Mouse (Mus musculus) right cerebral cortex, postnatal 10 days (tissue): ENCODE measurements around the gene Atp6v1b1.

Experiments
- DNase-seq, 2 experiments: peaks; one replicate each; pipeline ENCODE4 v3.0.0; 2021; ENCODE audit warnings: low spot score in 2 of 2

Gene Atp6v1b1

GRCm38 (mm10) chr6:83715461-83716196, 27.2 kb upstream of the Atp6v1b1 start:
- no peak for DNase-seq

DNA sequence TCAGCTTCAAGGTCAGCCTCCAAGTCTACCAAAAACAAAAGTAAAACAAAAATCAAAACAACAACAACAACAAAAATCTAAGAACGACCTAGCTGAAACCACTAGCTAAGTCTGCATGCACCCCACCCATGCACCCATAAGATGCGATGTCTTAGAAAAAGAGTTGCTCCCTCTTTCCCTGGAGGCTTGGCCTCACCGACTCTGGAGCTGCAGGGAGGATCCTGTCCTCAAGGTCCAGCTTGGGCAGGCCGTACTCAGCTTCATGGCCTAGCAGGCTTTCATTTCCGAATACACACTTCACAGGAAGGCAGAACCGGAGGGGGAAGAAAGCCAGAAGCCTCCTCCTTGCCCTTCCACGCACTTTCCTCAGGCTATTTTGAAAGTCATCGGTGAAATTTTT, 25.8 kb upstream of the Atp6v1b1 start:
- DNase-seq = no peak

- DNase-seq = no peak
These were observed 20.3 kb upstream of the Atp6v1b1 start for GRCm38 (mm10) chr6:83722526-83722925.

DNA sequence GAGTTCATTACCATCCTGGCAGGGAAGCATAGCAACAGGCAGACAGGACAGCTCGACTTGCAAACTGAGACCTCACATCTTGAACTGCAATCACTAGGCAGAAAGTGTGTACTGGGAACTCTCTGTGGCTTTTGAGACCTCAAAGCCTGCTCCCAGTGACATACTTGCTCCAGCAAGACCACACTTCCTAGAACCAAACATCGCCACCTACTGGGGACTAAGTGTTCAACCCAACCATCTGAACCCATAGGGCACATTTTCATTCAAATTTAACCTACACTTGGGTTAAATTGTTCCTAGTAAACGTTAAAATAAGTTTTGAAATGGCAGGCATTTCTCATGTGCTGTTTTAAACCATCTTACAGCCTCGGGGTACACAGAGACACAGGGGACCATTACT, 15.6 kb upstream of the Atp6v1b1 start:
- DNase-seq = no peak

DNA sequence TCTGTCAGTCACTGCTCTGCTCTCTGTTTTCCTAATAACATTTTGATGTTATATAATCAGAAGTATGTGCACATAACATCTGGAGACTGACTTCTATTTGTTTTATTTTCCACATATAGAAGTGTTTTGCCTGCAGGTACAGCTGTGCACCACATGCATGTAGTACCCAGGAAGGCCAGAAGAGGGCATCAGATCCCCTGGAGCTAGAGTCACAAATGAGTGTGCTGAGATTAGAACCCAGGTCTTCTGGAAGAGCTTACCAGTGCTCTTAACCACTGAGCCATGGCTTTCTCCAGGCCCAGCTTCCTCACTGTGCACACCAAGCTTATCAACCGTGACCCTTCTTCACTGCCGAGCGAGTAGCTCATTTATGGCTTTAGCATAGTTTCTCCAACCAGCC, 14.3 kb upstream of the Atp6v1b1 start:
- no peak for DNase-seq

GRCm38 (mm10) chr6:83729350-83729970, 13.3 kb upstream of the Atp6v1b1 start:
- no peak for DNase-seq

DNA sequence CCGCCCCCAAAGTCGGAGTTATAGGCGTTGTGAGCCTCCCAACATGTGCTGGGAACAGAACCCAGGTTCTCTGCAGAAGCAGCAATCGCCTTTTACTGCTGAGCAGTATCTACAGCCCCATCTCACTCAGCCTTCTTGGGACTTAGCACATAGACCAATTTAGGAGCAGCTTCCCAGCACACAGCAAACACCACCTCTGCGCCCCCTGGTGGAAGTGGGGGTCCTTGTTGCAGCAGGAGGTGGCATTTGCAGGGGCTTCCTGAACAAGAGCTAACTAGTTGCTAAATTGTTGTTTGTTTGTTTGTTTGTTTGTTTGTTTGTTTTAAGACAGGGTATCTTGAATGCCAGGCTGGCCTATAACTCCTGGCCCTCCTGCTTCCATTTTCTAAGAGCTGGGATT, 11.7 kb upstream of the Atp6v1b1 start:
- peak in 1 of 2 experiments; percentile 45 for DNase-seq

- DNase-seq = no peak
These were observed 5.5 kb upstream of the Atp6v1b1 start for GRCm38 (mm10) chr6:83737311-83737710.

DNA sequence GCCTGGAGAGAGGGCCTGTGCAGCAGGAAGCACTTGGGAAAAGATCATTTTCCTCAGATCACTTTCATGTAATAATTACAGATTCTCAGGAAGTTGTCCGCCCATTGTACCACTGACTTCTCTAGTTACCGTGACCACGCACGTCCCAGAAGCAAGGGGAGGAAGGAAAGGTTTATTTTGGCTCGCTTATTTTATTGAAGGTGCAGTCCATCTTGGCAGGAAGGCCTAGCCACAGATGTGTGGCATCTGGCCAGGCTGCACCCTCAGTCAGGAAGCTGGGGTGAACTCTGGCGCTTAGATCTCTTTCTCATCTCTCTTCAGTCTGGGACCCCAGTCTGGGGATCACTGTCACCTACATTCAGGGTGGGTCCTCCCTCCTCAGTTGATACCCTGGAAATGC, 4.2 kb upstream of the Atp6v1b1 start:
- DNase-seq = no peak

- DNase-seq = no peak
These were observed 422 bp downstream of the Atp6v1b1 start for GRCm38 (mm10) chr6:83743212-83743611.

DNA sequence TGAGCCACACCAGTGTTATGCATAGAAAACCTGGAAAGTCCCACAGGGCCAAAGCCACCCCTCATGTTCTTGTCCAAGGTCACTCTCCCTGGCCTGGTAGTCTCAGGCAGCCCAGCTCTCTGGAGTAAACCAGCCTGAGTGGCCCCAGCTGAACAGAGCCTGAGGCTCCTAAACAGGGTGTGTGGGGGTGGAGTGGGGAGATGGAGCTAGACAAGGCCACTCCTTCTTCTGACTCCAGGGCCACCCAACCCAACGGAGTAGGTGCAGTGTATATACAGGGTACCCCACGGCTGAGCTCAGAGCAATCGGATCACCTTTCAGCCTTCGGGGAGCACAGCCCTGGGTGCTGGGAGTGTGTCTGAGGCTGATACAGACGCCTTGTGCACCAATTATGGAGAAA, 1.3 kb downstream of the Atp6v1b1 start:
- DNase-seq = no peak

GRCm38 (mm10) chr6:83744557-83744956, 1.8 kb downstream of the Atp6v1b1 start:
- no peak for DNase-seq

DNA sequence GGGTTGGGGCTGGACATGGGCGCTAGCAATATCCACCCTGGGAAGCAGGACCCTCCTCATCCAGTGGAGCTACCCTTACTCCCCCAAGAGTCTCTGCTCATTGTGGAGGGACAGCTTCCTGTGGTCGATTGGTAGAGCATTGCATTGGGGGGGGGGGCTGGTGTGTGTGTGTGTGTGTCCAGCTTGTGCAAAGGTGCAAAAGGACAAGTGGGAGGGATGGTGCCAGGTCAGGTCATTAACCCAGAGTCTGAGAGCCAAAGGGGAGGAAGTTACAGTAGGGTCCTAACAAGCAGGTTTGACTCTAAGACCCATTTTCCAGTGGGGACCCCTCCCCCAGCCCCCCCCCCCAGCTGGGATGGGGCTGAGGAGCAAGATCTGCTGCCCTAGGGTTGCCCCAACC, 2.7 kb downstream of the Atp6v1b1 start:
- no peak for DNase-seq

DNA sequence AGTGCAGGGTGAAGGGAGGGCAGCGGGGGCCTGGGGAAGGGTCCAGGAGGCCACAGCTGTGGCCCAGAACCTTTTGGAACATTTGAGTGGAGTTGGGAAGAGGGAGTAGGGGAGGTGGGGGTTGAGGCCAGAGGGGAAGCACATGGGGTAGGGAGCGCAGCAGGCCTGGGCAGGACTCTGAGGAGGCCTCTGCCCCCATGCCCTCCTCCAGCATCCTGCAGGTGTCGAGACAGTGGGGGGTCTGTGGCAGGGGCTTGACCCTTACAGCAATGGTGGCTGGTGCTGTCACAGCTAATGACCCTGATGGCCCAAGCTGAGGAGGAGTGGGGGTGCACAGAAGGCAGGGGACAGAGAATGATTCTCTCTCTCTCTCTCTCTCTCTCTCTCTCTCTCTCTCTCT, 6.5 kb downstream of the Atp6v1b1 start:
- no peak for DNase-seq

GRCm38 (mm10) chr6:83750171-83750684, 7.4 kb downstream of the Atp6v1b1 start:
- peak in 1 of 2 experiments; percentile 70 for DNase-seq

DNA sequence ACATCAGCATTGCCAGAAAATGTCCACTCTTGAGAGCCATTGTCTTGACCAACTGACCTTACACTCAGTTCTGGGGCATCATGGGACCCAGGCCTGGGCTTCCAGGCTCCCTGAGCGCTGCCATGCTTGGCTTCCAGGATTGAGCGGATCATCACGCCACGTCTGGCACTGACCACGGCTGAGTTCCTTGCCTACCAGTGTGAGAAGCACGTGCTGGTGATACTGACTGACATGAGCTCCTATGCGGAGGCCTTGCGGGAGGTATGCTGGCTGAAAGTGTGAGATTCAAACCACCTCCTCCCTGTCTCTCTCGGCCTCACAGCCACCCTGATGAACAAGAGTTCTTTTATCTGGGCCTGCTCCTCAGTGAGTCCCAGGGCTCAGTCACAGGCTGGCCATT, 13.3 kb downstream of the Atp6v1b1 start:
- no peak for DNase-seq

DNA sequence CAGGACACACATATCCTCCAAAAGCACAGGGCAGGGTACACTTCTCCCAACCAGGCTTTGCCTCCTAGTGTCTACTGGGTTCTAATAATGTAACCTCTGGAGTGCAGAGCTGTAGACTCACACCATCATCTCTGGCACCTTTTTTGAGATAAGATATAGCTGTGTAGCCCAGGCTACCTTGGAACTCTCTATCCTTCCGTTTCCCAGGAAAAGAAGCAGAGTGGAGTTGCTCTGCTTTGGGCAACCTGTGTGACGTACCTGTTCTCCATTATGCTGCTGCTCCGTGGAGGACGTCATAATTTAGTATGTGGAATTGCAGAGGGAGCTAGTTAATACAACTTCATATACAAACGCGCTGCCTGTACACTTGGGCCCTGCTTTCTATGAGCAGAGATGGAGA, 19.6 kb downstream of the Atp6v1b1 start, which contains the start of gene Ankrd53:
Gene Ankrd53 (plus strand): TSS at position 301 of the 400 bp plus-strand sequence.
- DNase-seq = no peak

- no peak for DNase-seq
These were observed 20.2 kb downstream of the Atp6v1b1 start for GRCm38 (mm10) chr6:83762880-83763431.

- DNase-seq = no peak
These were observed 24.2 kb downstream of the Atp6v1b1 start for GRCm38 (mm10) chr6:83766982-83767381.

GRCm38 (mm10) chr6:83768485-83768884, 25.7 kb downstream of the Atp6v1b1 start:
- no peak for DNase-seq

DNA sequence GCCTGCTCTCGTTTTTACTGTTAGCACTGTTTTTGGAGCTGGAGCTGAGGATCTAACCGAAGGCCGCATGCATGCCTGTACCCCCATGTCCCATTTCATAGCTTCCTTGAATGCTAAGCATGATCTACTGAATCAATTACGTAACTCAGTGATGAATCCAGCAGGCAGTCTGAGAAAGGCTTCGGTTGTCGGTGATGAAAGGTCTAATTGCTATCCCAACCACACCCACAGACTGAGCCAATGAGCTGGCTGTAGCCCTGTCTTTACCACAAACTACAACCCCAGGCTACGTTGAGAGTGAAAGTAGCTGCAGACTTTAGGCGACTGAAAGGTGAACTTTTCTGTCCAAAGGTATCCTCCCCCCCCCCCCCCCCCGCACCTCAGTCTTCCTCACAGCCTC, 31.3 kb downstream of the Atp6v1b1 start:
- DNase-seq = no peak

- DNase-seq = peak in 1 of 2 experiments; percentile 43
These were observed 32.2 kb downstream of the Atp6v1b1 start for GRCm38 (mm10) chr6:83774781-83775563.
